Mouse (Mus musculus): ENCODE results near the gene Notum. TPM values are rescaled to one million over a fixed set of nuclear protein-coding genes. Genes with fewer than 3 reads are reported as not detected.

Gene Notum
- 0.69 and 4.7 TPM in 2 replicates for polyA plus RNA-seq (2012; rRNA removed; ENCODE audit: low replicate concordance)

GRCm38 (mm10) chr11:120661076-120661460, at the start of gene Notum:
Notum (minus strand) TSS chr11:120661175.

DNA sequence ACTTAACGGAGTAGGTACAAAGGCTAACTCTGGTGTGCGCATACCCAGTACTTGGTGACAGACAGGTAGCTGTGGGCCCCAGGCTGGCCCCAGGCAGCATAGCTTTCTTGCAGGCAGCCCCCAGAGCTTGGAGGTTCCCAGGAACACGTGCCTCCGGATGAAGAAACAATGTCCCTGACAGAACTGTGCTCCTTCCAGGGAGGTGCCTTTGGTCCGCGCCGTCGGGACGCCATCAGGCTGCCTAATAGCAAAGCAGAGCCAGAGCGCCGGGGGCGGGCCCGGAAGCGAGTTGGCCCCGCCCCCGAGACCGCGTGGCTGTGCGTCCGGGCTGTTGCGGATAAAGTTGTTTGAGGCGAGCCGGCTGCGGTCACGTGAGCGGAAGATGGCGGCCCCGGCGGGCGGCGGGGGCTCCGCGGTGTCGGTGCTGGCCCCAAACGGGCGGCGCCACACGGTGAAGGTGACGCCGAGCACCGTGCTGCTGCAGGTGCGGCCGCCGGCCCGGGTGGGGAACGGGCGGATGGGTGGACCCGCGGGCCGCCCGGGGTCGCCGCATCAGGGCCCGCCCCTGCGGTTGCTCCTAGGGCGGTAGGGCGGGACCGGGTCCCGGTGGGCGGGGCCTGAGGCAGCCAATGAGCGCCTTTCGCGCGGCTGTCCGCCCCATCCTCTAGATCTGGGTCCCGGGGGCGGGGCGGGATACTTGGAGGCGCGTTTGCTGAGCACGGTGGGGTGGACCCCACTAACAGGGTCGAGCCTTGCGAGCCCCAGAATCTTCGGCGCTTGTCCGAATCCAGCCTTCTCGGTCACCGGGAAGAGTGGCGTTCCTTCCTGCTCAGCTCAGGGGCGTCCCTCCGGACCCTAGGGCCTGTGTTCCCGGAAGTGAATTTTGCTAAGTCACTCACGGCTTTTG, 12.0 kb upstream of the Notum start, which contains the start of gene Aspscr1:
TSS of gene Aspscr1 (plus strand) at position 287 of the 907 bp plus-strand sequence.

GRCm38 (mm10) chr11:120648001-120648476, 12.9 kb downstream of the Notum start, which contains the start of gene Myadml2:
Myadml2 (minus strand) TSS chr11:120648158.

GRCm38 (mm10) chr11:120643601-120643987, 17.4 kb downstream of the Notum start, which contains the start of gene Pycr1:
Pycr1 (minus strand) TSS chr11:120643769.

GRCm38 (mm10) chr11:120633520-120634343, 27.2 kb downstream of the Notum start, which contains the start of gene Mafg:
Mafg (minus strand) TSS chr11:120633600.

GRCm38 (mm10) chr11:120625152-120625775, 35.7 kb downstream of the Notum start, which contains the start of gene Sirt7:
Sirt7 (minus strand) TSS chr11:120625240.

DNA sequence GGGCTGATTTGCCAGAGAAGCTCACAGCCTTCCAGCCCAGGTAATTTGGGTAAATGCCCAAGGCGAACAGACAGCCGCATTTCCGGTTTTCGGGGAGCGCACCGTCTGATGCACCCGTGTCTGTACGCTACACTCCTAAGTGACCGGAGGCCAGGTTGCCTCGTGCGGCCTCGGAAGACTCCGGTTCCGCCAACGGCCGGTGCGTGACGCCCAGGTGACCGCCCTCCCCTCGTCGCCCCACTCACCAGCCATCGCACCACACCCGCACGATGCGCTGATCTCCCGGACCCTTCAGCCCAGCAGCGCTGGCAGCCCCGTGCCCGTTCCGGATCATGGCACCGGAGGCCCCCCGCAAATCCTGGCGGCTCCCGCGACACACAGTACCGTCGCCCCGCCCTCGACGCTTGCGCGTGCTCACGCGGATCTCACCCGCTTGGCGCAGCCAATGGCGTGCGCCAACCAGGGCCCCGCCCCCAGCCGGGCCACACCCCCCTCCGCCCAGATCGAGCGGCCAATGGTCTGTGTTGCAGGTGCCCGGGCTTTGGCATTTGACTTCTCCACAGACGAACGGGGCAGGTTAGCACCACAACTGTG, 43.4 kb downstream of the Notum start, which contains the start of gene Pcyt2:
TSS of gene Pcyt2 (minus strand) at position 418 of the 594 bp plus-strand sequence.

GRCm38 (mm10) chr11:120608241-120609034, 52.5 kb downstream of the Notum start, which contains the start of gene Npb:
Npb (plus strand) TSS chr11:120608477.

Other genes with a start within 250 kb of the Notum start
- 48.8 and 65.0 TPM in 2 replicates for gene Nploc4, start 223.5 kb downstream of the Notum start, polyA plus RNA-seq (2012; rRNA removed; ENCODE audit: low replicate concordance)
- 0.11 and 0.41 TPM in 2 replicates for gene Tspan10, start 218.5 kb downstream of the Notum start, polyA plus RNA-seq (2012; rRNA removed; ENCODE audit: low replicate concordance)
- 0.27 and 0.28 TPM in 2 replicates for gene Pde6g, start 207.7 kb downstream of the Notum start, polyA plus RNA-seq (2012; rRNA removed; ENCODE audit: low replicate concordance)
- gene Oxld1, start 203.1 kb downstream of the Notum start, polyA plus RNA-seq (2012; rRNA removed; ENCODE audit: low replicate concordance): 24.0 and 38.7 TPM in 2 replicates
- gene Ccdc137, start 203.1 kb downstream of the Notum start, polyA plus RNA-seq (2012; rRNA removed; ENCODE audit: low replicate concordance): 4.9 and 6.0 TPM in 2 replicates
- 12.1 and 13.4 TPM in 2 replicates for gene Arl16, start 193.6 kb downstream of the Notum start, polyA plus RNA-seq (2012; rRNA removed; ENCODE audit: low replicate concordance)
- gene Mrpl12, start 176.6 kb downstream of the Notum start, polyA plus RNA-seq (2012; rRNA removed; ENCODE audit: low replicate concordance): 161 and 284 TPM in 2 replicates
- 495 and 586 TPM in 2 replicates for gene Slc25a10, start 169.3 kb downstream of the Notum start, polyA plus RNA-seq (2012; rRNA removed; ENCODE audit: low replicate concordance)
- gene Gcgr, start 130.5 kb downstream of the Notum start, polyA plus RNA-seq (2012; rRNA removed; ENCODE audit: low replicate concordance): 1.7 and 2.5 TPM in 2 replicates
- gene Mcrip1, start 111.4 kb downstream of the Notum start, polyA plus RNA-seq (2012; rRNA removed; ENCODE audit: low replicate concordance): 28.4 and 38.6 TPM in 2 replicates
- gene Ppp1r27, start 110.0 kb downstream of the Notum start, polyA plus RNA-seq (2012; rRNA removed; ENCODE audit: low replicate concordance): not detected in 2 replicates
- gene P4hb, start 87.9 kb downstream of the Notum start, polyA plus RNA-seq (2012; rRNA removed; ENCODE audit: low replicate concordance): 428 and 758 TPM in 2 replicates
- 773 and 1,267 TPM in 2 replicates for gene Arhgdia, start 79.6 kb downstream of the Notum start, polyA plus RNA-seq (2012; rRNA removed; ENCODE audit: low replicate concordance)
- 10.3 and 18.4 TPM in 2 replicates for gene Alyref, start 62.8 kb downstream of the Notum start, polyA plus RNA-seq (2012; rRNA removed; ENCODE audit: low replicate concordance)
- gene Anapc11, start 62.8 kb downstream of the Notum start, polyA plus RNA-seq (2012; rRNA removed; ENCODE audit: low replicate concordance): 97.9 and 105 TPM in 2 replicates
- gene Npb, start 52.7 kb downstream of the Notum start, polyA plus RNA-seq (2012; rRNA removed; ENCODE audit: low replicate concordance): 2.4 and 8.9 TPM in 2 replicates
- gene Pcyt2, start 43.2 kb downstream of the Notum start, polyA plus RNA-seq (2012; rRNA removed; ENCODE audit: low replicate concordance): 661 and 912 TPM in 2 replicates
- gene Sirt7, start 35.9 kb downstream of the Notum start, polyA plus RNA-seq (2012; rRNA removed; ENCODE audit: low replicate concordance): 89.3 and 105 TPM in 2 replicates
- gene Mafg, start 27.6 kb downstream of the Notum start, polyA plus RNA-seq (2012; rRNA removed; ENCODE audit: low replicate concordance): 29.6 and 39.6 TPM in 2 replicates
- 7.4 and 36.8 TPM in 2 replicates for gene Pycr1, start 17.4 kb downstream of the Notum start, polyA plus RNA-seq (2012; rRNA removed; ENCODE audit: low replicate concordance)
- 0.45 and 0.62 TPM in 2 replicates for gene Myadml2, start 13.0 kb downstream of the Notum start, polyA plus RNA-seq (2012; rRNA removed; ENCODE audit: low replicate concordance)
- gene Aspscr1, start 11.8 kb upstream of the Notum start, polyA plus RNA-seq (2012; rRNA removed; ENCODE audit: low replicate concordance): 164 and 233 TPM in 2 replicates
- gene Cenpx, start 52.6 kb upstream of the Notum start, polyA plus RNA-seq (2012; rRNA removed; ENCODE audit: low replicate concordance): 68.1 and 86.7 TPM in 2 replicates
- 19.5 and 23.4 TPM in 2 replicates for gene Lrrc45, start 52.8 kb upstream of the Notum start, polyA plus RNA-seq (2012; rRNA removed; ENCODE audit: low replicate concordance)
- 7.2 and 8.1 TPM in 2 replicates for gene Rac3, start 60.3 kb upstream of the Notum start, polyA plus RNA-seq (2012; rRNA removed; ENCODE audit: low replicate concordance)
- 116 and 156 TPM in 2 replicates for gene Dcxr, start 66.1 kb upstream of the Notum start, polyA plus RNA-seq (2012; rRNA removed; ENCODE audit: low replicate concordance)
- 4.2 and 5.5 TPM in 2 replicates for gene Cbr2, start 70.9 kb upstream of the Notum start, polyA plus RNA-seq (2012; rRNA removed; ENCODE audit: low replicate concordance)
- gene Hmga1b, start 101.6 kb upstream of the Notum start, polyA plus RNA-seq (2012; rRNA removed; ENCODE audit: low replicate concordance): 1.4 and 3.2 TPM in 2 replicates
- gene Rfng, start 123.0 kb upstream of the Notum start, polyA plus RNA-seq (2012; rRNA removed; ENCODE audit: low replicate concordance): 94.9 and 139 TPM in 2 replicates
- gene Gps1, start 123.1 kb upstream of the Notum start, polyA plus RNA-seq (2012; rRNA removed; ENCODE audit: low replicate concordance): 82.5 and 85.8 TPM in 2 replicates
- 28.7 and 29.8 TPM in 2 replicates for gene Dus1l, start 135.2 kb upstream of the Notum start, polyA plus RNA-seq (2012; rRNA removed; ENCODE audit: low replicate concordance)
- 195 and 525 TPM in 2 replicates for gene Fasn, start 163.4 kb upstream of the Notum start, polyA plus RNA-seq (2012; rRNA removed; ENCODE audit: low replicate concordance)